Mouse (Mus musculus): Measurements from ENCODE around the gene Traf2. TPM values are rescaled to one million over a fixed set of nuclear protein-coding genes. Genes with fewer than 3 reads are reported as not detected.

Gene Traf2
- polyA plus RNA-seq, 1 experiment: 15.3 TPM

DNA sequence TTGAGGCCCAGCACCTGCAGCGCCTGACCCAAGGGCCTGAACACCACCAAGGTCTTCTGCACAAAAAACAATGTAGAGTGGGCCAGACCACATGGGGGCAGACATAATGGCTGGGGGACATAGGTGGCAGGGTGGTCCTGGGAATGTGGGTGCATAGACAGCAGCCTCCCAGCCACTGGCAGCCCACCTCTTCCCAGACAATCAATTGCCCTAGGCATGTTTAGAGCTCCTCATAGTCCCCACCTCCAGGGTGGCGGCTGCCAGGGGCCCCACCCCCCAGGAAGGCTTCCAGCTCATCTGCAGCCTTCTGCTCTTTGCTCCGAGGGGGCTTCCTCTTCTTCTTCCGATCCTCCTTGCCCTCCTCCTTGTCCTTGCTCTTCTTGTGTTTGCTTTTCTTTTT lies 36.8 kb upstream of the Traf2 start:
- DNase-seq: no peak
- WGBS: 68% methylated on average over 4 of the region's 4 CpGs

DNA sequence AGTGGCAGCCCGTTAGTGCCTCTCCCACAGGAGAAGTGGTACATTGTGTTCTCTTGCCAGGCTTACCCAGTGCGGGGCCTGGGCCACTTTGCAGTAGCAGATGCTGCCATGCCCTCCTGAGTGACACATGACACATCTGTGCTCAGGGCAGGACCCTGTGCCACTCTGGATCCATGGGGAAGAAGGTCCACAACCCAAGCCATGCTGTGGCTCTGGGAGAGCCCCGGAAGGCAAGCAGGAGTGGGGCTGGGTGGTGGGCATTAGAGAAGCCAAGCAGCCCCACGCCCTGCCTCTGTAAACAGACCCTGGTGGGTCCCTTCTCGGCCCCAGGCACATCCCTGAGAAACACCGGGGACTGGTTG lies 36.4 kb upstream of the Traf2 start:
- no peak for DNase-seq
- no peaks in the 10 kb centered on the region; the same call in 1 of the 2 replicates for H3K36me3 ChIP-seq (ENCODE audit: control insufficient read depth, insufficient read depth, low read length)
- TF ChIP-seq POLR2A (IDR thresholded peaks at IDR 0.05; ENCODE audit: low read depth, low read length) (no peak), CTCF (conservative IDR thresholded peaks at IDR 0.05; ENCODE audit: insufficient read depth, insufficient read length, low read depth, low read length) (no peak)
- 77% methylated on average over 6 of the region's 6 CpGs for WGBS
- H3K4me1 ChIP-seq (ENCODE audit: control insufficient read depth, insufficient read depth, low read length): peaks cover 4% of the 10 kb centered on the region
- no peak overlapping the region for H3K27ac ChIP-seq (ENCODE audit: insufficient read depth, low read depth, low read length)
- peaks cover 6% of the 10 kb centered on the region for H3K27me3 ChIP-seq (replicated peaks; ENCODE audit: control insufficient read depth, insufficient read depth, low read length)
- H3K4me3 ChIP-seq (ENCODE audit: insufficient read depth, low read depth, low read length): no peak overlapping the region

More for the DNA sequence above, 36.8 kb upstream of the Traf2 start:
- H3K4me1 ChIP-seq (ENCODE audit: control insufficient read depth, insufficient read depth, low read length): peaks cover 4% of the 10 kb centered on the region
- H3K27me3 ChIP-seq (replicated peaks; ENCODE audit: control insufficient read depth, insufficient read depth, low read length): peaks cover 6% of the 10 kb centered on the region
- H3K27ac ChIP-seq (ENCODE audit: insufficient read depth, low read depth, low read length): no peak overlapping the region
- H3K36me3 ChIP-seq (ENCODE audit: control insufficient read depth, insufficient read depth, low read length): no peaks in the 10 kb centered on the region; the same call in 1 of the 2 replicates
- TF ChIP-seq CTCF (conservative IDR thresholded peaks at IDR 0.05; ENCODE audit: insufficient read depth, insufficient read length, low read depth, low read length) (no peak), POLR2A (IDR thresholded peaks at IDR 0.05; ENCODE audit: low read depth, low read length) (no peak)
- H3K4me3 ChIP-seq (ENCODE audit: insufficient read depth, low read depth, low read length): no peak overlapping the region

DNA sequence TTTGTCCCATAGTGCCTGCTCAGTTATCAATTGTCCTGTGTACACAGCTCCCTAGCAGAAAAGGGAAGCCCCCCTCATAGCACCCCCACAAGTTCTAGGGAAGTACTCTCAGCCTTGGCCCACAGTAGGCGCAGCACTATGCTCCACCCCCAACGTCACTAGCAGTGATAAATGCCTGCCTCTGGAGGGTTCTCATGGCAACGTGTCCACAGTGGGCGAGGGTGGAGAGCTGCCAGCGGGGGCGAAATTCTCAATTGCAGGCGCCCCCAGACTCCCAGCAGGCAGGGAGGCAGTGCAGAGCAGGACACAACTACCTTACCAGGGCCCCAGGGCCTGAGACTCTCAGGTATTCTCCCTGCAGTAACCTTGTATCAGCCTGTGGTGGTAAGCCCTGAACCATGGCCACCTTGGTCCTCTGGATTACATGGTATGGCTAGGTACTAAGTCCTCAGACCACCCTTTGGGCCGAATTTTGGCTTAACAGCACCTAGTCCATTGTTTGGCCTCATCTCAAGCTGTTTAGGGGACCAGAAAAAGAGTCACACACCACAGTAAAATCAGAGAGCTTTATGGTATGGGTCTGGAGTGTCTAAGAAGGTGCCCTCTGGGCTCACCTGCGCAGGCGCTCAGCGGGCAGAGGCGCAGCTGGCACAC lies 35.9 kb upstream of the Traf2 start:
- Histone ChIP-seq H3K4me3 (ENCODE audit: insufficient read depth, low read depth, low read length) (no peak overlapping the region), H3K27ac (ENCODE audit: insufficient read depth, low read depth, low read length) (no peak overlapping the region), H3K4me1 (ENCODE audit: control insufficient read depth, insufficient read depth, low read length) (peaks cover 4% of the 10 kb centered on the region), H3K27me3 (replicated peaks; ENCODE audit: control insufficient read depth, insufficient read depth, low read length) (peaks cover 7% of the 10 kb centered on the region), H3K36me3 (ENCODE audit: control insufficient read depth, insufficient read depth, low read length) (no peaks in the 10 kb centered on the region; the same call in 1 of the 2 replicates)
- DNase-seq: no peak
- 50% methylated on average over 12 of the region's 12 CpGs for WGBS
- TF ChIP-seq POLR2A (IDR thresholded peaks at IDR 0.05; ENCODE audit: low read depth, low read length): no peak
- TF ChIP-seq CTCF (conservative IDR thresholded peaks at IDR 0.05; ENCODE audit: insufficient read depth, insufficient read length, low read depth, low read length): no peak

DNA sequence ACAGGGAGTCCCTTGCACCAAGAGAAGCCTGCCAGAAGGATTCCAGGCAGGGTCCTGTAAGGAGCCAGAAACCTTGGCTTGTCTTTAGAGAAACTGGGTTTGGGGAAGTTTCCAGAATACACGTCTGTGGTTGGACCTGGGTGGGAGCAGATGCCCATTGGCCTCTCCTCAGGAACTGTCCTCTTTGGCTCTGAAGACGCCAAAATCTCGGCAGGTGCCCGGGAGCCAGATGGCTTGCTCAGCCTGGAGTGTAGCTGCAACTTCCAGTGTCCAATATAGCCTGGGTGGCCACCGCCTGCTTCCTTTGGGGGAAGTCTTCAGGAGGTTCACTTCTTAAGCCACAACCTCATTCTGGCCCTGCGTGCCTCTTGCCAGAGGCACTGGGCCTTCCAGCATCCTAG lies 35.2 kb upstream of the Traf2 start:
- no peak for DNase-seq
- TF ChIP-seq POLR2A (IDR thresholded peaks at IDR 0.05; ENCODE audit: low read depth, low read length): no peak
- no peak for TF ChIP-seq CTCF (conservative IDR thresholded peaks at IDR 0.05; ENCODE audit: insufficient read depth, insufficient read length, low read depth, low read length)

DNA sequence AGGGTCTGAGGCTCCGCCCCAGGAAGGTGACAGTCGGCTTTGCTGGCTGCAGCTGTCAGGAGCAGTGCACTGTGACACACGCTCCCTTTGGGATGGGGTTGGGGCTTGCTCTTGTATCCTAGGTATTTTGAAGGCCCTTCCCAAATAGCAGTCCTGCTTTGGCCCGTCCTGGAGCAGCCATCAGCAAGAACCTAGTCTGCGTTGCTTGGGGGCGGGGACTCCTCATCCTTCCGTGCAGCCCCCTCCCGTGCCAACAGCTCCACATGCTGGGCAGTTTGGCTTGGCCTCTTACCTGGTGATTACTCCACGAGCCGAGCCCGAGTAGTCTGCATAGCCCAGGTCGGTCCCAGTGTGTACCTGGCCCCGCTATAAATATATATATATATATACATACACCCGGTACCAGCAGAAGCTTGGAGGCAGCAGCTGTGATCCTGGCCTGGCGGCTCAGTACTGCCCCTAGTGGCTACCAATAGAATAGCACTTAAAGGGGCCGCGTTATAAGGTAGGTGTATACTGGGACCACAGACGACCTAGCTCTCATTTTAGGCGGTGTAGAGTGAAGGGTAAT lies 34.6 kb upstream of the Traf2 start, which contains the start of gene Ajm1:
TSS of gene Ajm1 (minus strand) at position 464 of the 571 bp plus-strand sequence.
- Histone ChIP-seq H3K27me3 (replicated peaks; ENCODE audit: control insufficient read depth, insufficient read depth, low read length) (peaks cover 10% of the 10 kb centered on the region), H3K4me3 (ENCODE audit: insufficient read depth, low read depth, low read length) (peak within 1 kb of the TSS; percentile 12; the same call in 1 of the 2 replicates), H3K27ac (ENCODE audit: insufficient read depth, low read depth, low read length) (no peak within 1 kb of the TSS), H3K36me3 (ENCODE audit: control insufficient read depth, insufficient read depth, low read length) (no peaks in the 10 kb centered on the region), H3K4me1 (ENCODE audit: control insufficient read depth, insufficient read depth, low read length) (peaks cover 4% of the 10 kb centered on the region)
- DNase-seq: peak; percentile 69
- 3% methylated on average over 19 of the region's 19 CpGs for WGBS
- TF ChIP-seq POLR2A (IDR thresholded peaks at IDR 0.05; ENCODE audit: low read depth, low read length): no peak
- TF ChIP-seq CTCF (conservative IDR thresholded peaks at IDR 0.05; ENCODE audit: insufficient read depth, insufficient read length, low read depth, low read length): peak; percentile 81

More for the DNA sequence above, 35.2 kb upstream of the Traf2 start:
- Histone ChIP-seq H3K36me3 (ENCODE audit: control insufficient read depth, insufficient read depth, low read length) (no peaks in the 10 kb centered on the region), H3K27ac (ENCODE audit: insufficient read depth, low read depth, low read length) (no peak overlapping the region), H3K4me1 (ENCODE audit: control insufficient read depth, insufficient read depth, low read length) (peaks cover 4% of the 10 kb centered on the region), H3K27me3 (replicated peaks; ENCODE audit: control insufficient read depth, insufficient read depth, low read length) (peaks cover 10% of the 10 kb centered on the region), H3K4me3 (ENCODE audit: insufficient read depth, low read depth, low read length) (no peak overlapping the region)
- WGBS: 16% methylated on average over 6 of the region's 6 CpGs

DNA sequence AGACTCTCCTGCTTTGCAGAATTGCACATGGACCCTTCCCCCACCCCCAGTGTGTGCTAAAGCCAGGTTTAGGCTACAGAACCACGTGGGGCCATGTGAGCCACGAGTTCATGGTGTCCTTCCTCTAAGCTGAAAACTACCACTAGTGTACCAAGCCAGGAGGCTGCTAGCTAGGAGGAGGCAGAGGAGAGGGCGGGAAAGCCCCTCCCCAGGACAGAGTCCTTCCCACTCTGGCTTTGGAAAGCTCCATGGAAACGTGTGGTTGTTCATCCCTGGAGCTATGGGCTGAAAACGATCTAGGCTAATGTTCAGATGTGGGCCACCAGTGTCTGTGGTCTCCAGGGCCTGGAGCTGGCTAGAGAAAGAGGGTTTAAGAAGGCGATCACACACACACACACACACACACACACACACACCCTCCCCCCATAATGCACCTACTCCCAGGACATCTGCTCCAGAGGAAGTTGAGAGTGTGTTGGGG lies 33.9 kb upstream of the Traf2 start:
- TF ChIP-seq CTCF (conservative IDR thresholded peaks at IDR 0.05; ENCODE audit: insufficient read depth, insufficient read length, low read depth, low read length): no peak
- no peak for TF ChIP-seq POLR2A (IDR thresholded peaks at IDR 0.05; ENCODE audit: low read depth, low read length)
- WGBS: 23% methylated on average over 6 of the region's 6 CpGs

DNA sequence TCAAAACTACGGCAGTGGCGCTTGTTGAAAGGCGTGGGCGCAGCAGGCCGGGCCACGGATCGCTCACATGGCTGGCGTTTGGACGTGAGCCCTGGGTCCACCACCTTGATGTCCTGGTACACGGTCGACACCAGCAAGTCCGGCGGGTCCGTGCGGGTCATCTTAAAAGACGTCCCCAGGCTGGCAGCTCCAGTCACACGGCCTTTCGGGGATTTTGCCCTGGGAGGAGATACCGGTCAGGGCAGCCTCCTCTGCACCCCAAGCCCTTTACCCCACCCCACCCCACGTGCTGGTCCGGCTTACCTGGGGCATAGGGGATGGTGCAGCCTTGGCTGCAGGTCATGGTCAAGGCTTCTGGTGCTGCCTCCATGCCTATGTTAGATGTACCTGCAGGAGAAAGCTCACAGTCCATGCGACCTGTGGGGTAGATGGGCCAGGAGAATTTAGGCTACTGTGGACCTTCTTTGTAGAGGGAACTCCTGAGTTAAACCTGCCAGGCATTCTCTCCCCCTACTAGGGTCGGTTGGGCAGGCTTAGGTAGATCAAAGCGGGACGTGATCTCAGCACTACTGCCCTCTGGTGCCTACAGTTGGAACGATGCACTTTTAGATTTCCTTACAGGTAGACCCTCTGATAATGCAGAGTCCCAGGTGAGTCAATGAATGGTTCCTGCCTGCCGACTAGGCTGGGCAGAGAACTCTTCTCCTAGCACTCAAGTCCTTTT lies 33.2 kb upstream of the Traf2 start:
- Histone ChIP-seq H3K27ac (ENCODE audit: insufficient read depth, low read depth, low read length) (no peak overlapping the region), H3K4me1 (ENCODE audit: control insufficient read depth, insufficient read depth, low read length) (peaks cover 10% of the 10 kb centered on the region), H3K4me3 (ENCODE audit: insufficient read depth, low read depth, low read length) (no peak overlapping the region), H3K27me3 (replicated peaks; ENCODE audit: control insufficient read depth, insufficient read depth, low read length) (peaks cover 10% of the 10 kb centered on the region), H3K36me3 (ENCODE audit: control insufficient read depth, insufficient read depth, low read length) (no peaks in the 10 kb centered on the region)
- peak; percentile 58 for DNase-seq
- WGBS: 5% methylated on average over 27 of the region's 27 CpGs
- no peak for TF ChIP-seq POLR2A (IDR thresholded peaks at IDR 0.05; ENCODE audit: low read depth, low read length)
- peak; percentile 67 for TF ChIP-seq CTCF (conservative IDR thresholded peaks at IDR 0.05; ENCODE audit: insufficient read depth, insufficient read length, low read depth, low read length)

More for the DNA sequence above, 33.9 kb upstream of the Traf2 start:
- DNase-seq: no peak
- H3K36me3 ChIP-seq (ENCODE audit: control insufficient read depth, insufficient read depth, low read length): no peaks in the 10 kb centered on the region
- peaks cover 6% of the 10 kb centered on the region for H3K4me1 ChIP-seq (ENCODE audit: control insufficient read depth, insufficient read depth, low read length)
- H3K4me3 ChIP-seq (ENCODE audit: insufficient read depth, low read depth, low read length): no peak overlapping the region
- no peak overlapping the region for H3K27ac ChIP-seq (ENCODE audit: insufficient read depth, low read depth, low read length)
- H3K27me3 ChIP-seq (replicated peaks; ENCODE audit: control insufficient read depth, insufficient read depth, low read length): peaks cover 10% of the 10 kb centered on the region

Measured in kidney, adult 2 months (tissue).